Mouse (Mus musculus) heart, postnatal 0 days (tissue): ENCODE measurements around the gene Mapt.

Experiments
- CTCF ChIP-seq: IDR thresholded peaks from 2 replicates; pipeline ENCODE4 v1.5.1; 2016; ENCODE audit warnings: antibody characterized with exemption, control low read depth, low read depth
- EP300 ChIP-seq: IDR thresholded peaks from 2 replicates; pipeline ENCODE4 v1.6.1; 2016; ENCODE audit warnings: antibody characterized with exemption, low read depth

DNA sequence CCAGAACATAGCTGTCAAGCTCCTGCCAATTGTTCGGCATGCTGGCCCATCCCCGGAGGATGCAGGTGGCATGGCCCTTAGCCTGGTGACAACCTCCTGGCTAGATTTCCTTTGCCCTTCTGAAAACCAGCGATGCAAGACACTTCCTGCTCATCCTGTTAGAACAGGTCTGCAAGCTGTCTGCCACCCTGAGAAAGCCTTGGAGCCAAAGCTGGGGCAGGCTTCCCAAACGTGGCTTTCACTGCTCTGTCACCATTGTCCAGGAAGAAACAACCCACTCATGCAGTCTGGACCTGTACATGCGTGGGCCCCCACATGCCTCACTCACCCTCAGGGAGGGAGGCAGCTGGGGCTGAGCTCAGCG, 57.6 kb downstream of the Mapt start:
- TF ChIP-seq CTCF, result no peak
- no peak for TF ChIP-seq EP300
